Mouse (Mus musculus): ENCODE data around the gene Olfr661. TPM values are rescaled to one million over a fixed set of nuclear protein-coding genes. Genes with fewer than 3 reads are reported as not detected.

Olfr661 gene
- polyA plus RNA-seq (2017; shearing (Covaris generic)), result not detected

GRCm38 (mm10) chr7:104686201-104686600 is at the start of gene Olfr661:
Gene Olfr661, plus strand, starts transcription at chr7:104686501.
- ATAC-seq, result no peak

GRCm38 (mm10) chr7:104646841-104647482 is 39.3 kb upstream of the Olfr661 start, which contains the start of gene Olfr658:
Gene Olfr658, minus strand, starts transcription at chr7:104647305.
- peak; percentile 93 for ATAC-seq

- no peak for ATAC-seq
These were observed 19.8 kb upstream of the Olfr661 start, which contains the start of gene Olfr659 for GRCm38 (mm10) chr7:104666453-104666852. Gene Olfr659, plus strand, starts transcription at chr7:104666753.

Other genes with a start within 250 kb of the Olfr661 start
- 10 to 100 TPM; 72.9 to 76.3 (median 75.4) TPM for gene Trim30a, start 221.3 kb upstream of the Olfr661 start, polyA plus RNA-seq (2017; shearing (Covaris generic))
- gene Trim30d, start 178.7 kb upstream of the Olfr661 start, polyA plus RNA-seq (2017; shearing (Covaris generic)), result 10 to 100 TPM; 24.8 to 39.3 (median 34.8) TPM
- not detected for gene Olfr651, start 136.4 kb upstream of the Olfr661 start, polyA plus RNA-seq (2017; shearing (Covaris generic))
- under 1 TPM in 1 of 3 experiments, not detected in 2; 0.13 TPM for gene Olfr652, start 125.6 kb upstream of the Olfr661 start, polyA plus RNA-seq (2017; shearing (Covaris generic))
- gene Olfr653, start 109.2 kb upstream of the Olfr661 start, polyA plus RNA-seq (2017; shearing (Covaris generic)), result not detected
- gene Olfr654, start 99.5 kb upstream of the Olfr661 start, polyA plus RNA-seq (2017; shearing (Covaris generic)), result not detected
- not detected for gene Olfr655, start 84.7 kb upstream of the Olfr661 start, polyA plus RNA-seq (2017; shearing (Covaris generic))
- gene Olfr656, start 72.5 kb upstream of the Olfr661 start, polyA plus RNA-seq (2017; shearing (Covaris generic)), result not detected
- under 1 TPM in 1 of 3 experiments, not detected in 2; 0.39 TPM for gene Olfr657, start 61.7 kb upstream of the Olfr661 start, polyA plus RNA-seq (2017; shearing (Covaris generic))
- gene Olfr658, start 39.2 kb upstream of the Olfr661 start, polyA plus RNA-seq (2017; shearing (Covaris generic)), result not detected
- gene Olfr659, start 19.7 kb upstream of the Olfr661 start, polyA plus RNA-seq (2017; shearing (Covaris generic)), result not detected
- not detected for gene Usp17le, start 91.0 kb downstream of the Olfr661 start, polyA plus RNA-seq (2017; shearing (Covaris generic))
- not detected for gene Usp17lb, start 156.1 kb downstream of the Olfr661 start, polyA plus RNA-seq (2017; shearing (Covaris generic))
- gene Usp17la, start 170.5 kb downstream of the Olfr661 start, polyA plus RNA-seq (2017; shearing (Covaris generic)), result not detected
- gene Olfr665, start 191.5 kb downstream of the Olfr661 start, polyA plus RNA-seq (2017; shearing (Covaris generic)), result not detected
- not detected for gene Olfr666, start 209.5 kb downstream of the Olfr661 start, polyA plus RNA-seq (2017; shearing (Covaris generic))
- gene Olfr667, start 235.0 kb downstream of the Olfr661 start, polyA plus RNA-seq (2017; shearing (Covaris generic)), result not detected
- not detected for gene Olfr668, start 241.6 kb downstream of the Olfr661 start, polyA plus RNA-seq (2017; shearing (Covaris generic))
- not detected for gene Olfr669, start 247.7 kb downstream of the Olfr661 start, polyA plus RNA-seq (2017; shearing (Covaris generic))